Mouse (Mus musculus) testis, postnatal 14 days (tissue): ENCODE data around the gene Cep170.
A peak's percentile ranks its signal among the peaks of the same experiment; 100 is the strongest.
"Not testable (repeated sequence)": the region's sequence is repeated elsewhere in the genome, so short reads cannot be mapped to it uniquely, and the experiment has no call there.

Experiments used
- DNase-seq: peaks from one replicate; pipeline ENCODE4 v3.0.0; 2021; ENCODE audit warnings: low spot score

Gene Cep170

DNA sequence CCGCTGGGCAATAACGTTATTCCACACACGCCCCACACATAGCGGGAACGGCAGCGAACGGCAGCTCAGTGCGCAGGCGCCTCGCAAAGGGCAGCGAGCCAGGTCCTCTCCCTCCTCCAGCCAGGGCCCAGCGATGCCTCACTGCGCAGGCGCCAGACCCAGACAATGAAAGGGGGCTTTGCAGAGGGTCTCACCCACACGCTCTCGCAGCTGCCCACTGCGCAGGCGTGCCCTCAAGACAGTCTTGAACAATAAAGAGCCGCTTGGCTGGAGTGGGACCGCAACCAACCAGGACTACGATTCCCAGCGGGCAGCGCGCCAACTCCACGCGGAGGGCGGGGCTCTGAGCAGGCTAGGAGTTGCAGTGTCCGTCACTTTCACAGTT is at the start of gene Cep170:
Gene Cep170 (minus strand): TSS at position 32 of the 385 bp plus-strand sequence.
- DNase-seq = peak; percentile 99

DNA sequence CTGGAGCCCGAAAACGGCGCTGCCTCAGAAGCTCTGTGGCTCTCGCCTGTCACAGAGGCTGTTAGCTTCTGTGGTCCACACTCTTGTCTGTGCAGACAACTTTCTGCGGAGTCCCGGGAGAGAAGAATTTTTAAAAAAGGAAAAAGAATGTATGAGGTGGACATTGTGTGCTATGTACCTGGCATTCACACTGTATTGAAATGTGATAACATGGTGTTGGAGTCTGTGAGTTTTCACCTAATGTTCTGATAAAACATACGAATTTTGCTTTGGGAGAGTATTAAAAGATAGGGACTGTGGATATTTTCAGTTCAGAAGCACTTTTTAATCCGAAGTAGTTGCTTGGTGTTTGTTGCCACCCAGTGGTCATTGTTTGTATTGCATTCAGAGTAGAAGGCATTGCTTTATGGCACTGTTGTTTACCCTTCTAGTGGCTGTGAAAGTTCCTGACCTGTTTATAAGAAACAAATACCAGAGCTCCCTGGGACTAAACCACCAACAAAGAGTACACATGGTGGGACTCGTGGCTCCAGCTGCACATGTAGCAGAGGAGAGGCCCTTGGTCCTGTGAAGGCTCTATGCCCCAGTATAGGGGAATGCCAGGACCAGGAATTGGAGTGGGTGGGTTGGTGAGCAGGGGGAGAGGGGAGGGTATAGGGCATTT is 48.2 kb upstream of the Cep170 start:
- peak; percentile 16 for DNase-seq

DNA sequence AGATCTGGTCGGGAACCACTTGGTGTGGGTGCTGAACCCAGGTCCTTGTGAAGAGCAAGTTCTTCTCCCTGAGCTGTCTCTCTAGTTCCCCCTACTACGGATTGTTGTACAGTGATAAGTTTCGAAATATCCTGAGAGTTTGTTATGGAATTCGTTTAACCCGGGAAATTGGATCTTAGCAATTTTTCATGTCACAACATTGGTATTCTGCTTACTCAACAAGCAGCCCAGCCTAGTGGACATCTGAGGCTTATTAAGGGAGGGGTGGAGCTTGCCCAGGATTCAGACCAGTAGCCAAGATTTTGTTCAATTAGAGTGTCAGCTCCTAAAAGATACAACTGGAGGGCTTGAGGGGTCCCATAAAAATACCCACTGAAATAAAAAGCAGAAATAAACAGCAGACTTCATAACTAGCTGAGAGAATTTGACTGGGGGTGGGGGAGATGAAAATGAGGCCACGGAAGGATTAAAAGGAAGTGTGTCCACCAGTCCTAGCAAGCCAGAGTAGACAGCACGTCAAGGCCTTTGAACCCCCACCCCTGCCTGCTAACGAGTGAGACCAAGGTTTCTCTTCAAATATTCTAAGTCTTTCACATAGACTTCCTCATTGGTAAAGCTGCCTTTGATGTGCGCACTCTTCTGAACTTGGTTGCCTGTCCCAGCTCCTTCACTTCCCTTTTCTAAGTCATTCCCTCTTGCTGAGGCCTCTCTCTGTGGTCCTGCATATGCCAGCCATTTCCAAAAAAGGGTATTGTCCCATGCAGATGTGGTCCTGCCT is 39.1 kb upstream of the Cep170 start:
- no peak for DNase-seq

DNA sequence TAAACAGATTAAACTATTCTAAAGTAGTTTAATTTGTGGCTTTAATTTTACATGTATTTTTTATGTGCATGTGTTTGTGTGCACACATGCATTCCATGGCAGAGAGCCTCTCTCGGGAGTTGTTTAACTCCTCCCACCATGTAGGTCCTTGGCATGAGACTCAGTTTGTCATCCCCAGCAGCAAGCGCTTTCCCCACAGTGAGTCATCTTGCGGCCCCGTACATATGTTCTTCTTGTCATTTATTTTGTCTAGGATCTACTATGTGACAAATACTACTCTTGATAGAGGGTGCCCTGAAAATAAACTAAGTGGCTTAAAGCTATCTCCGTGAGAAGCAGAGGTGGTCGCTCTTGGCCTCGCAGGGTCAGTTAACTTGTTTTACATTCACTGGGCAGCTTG is 37.5 kb upstream of the Cep170 start:
- no peak for DNase-seq

DNA sequence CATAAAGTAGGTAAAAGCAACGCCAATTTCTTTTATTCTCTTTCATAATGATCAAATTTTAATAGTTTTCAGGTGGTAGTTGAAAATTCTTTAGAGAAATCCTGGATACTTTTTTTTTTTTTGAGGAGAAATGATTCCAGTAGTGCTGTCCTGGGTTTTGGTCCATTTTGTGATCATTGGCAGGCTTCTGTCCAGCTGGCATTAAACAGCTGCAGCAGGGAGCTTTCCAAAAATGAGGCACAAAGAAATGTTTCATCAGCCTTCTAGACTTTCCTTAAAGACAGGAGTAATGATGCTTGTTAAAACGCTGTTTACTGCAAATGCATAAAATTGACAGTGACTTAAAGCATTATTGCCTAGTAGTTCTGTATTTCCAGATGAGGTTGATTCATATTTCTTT is 35.5 kb upstream of the Cep170 start:
- no peak for DNase-seq

DNA sequence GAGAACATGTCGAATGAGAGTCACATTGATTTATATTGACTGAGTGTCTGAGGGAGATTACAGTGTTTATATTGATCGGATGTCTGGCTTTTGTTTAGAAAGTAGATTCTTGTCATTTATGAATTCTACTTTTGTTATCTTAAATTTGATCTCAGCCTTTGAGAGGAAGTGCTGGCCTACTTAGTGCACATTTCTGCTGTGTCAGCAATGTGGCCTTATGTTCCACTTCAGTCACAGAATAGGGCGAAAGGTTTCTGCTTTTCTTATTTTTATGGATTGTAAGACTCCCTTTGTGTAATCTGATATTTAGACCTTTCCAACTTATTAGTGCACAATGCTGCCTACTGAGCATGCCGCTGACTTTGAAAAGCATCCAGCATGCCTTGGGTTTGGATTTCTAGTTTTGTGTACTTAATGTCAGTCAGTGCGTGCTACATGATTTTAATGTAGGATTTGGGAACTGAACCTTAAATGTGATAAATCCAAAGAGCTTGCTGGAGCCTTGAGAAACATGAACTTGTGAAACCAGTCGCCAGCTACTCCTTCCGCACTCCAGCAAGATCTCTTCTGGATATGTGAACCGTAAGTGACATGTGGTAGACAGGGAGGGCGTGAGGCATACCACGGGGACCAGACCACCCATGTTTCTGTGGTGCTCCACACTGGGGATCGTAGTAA is 34.9 kb upstream of the Cep170 start:
- no peak for DNase-seq

DNA sequence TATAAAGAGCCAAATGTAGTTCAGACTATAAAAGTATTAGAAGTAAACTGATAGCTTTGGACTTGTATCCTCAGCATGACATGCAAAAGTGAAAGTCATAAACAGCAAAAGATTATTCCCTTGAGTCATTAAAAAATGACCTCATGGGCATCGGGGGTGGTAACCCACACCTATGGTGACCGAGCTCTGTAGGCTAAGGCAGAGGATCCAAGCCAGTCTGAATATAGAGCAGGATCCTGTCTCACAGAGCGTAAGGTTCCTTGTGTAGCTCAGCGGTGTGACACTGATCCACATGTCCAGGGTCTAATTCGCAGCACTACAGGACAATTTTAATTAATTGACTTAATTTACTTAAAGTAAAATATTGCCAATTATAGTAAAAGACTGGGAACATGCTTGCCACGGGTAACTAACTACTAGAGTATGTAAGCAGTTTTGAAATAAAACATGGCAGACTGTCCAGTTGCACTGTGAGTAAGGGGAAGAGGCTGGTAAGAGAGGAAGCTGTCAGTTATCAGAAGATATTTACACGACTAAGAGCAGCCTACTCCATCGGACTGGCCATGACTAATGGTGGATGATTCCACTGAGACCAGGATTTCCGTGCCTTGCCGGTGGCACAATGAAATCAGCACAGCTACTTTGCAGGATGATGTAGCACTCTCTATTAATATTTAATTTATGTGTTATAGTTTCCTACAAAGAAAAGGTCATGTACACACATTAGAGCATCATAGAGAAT is 33.4 kb upstream of the Cep170 start:
- no peak for DNase-seq

DNA sequence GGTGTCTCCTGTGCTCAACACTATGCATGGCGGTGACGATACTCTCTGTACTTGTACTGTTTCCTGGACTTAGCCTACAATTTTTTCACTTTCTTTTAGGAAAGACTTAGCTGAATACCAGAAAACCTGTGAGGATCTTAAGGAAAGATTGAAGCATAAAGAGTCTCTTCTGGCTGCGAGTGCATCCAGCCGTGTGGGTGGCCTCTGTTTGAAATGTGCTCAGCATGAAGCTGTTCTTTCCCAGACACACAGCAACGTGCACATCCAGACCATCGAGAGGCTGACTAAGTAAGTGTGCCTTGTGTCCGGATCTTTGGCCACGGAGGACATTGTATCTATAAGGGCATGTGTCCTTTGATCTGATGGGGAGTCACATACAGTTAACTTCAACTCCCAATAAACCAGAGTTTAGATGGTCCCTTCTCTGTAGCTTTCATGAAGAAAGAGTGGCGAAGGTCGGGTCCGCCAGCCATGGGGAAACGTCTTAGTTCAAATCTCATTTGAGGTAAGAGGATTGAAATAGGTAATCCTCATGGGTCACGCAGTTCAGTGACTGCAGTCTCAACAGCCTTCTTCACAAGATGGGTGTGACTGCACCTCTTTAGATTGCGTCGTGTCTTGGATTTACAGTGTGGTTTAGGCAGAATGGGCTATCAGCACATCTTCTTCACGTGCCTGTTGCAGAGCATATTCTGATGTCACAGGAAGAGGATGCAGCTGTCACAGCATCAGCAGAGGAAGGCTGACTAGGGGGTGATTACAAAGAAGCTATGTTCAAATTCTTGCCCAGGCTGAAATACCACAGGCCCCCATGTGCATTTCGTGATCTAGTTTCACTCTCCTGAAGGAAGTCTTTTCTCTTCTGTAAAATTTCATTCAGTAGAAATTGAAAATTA is 31.5 kb upstream of the Cep170 start:
- no peak for DNase-seq

DNA sequence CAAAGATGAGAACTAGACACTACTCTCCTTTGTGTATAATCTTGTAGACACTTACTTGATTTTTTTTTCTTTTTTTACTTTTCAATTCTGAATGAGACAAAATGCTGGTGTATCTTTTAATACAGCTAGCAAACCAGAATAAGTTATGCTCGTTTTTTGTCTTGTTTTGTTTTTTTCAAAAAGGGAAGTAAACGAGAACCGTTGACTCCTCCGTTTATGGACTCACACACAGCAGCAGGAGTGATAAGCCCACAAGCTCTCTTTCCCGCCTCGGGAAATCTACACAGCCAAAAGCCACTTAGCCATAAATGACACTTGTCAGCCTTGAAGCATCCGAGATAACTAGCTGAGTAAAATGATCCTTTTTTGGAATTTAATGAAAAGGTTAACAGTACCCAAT is 22.7 kb upstream of the Cep170 start:
- not testable (repeated sequence) for DNase-seq

DNA sequence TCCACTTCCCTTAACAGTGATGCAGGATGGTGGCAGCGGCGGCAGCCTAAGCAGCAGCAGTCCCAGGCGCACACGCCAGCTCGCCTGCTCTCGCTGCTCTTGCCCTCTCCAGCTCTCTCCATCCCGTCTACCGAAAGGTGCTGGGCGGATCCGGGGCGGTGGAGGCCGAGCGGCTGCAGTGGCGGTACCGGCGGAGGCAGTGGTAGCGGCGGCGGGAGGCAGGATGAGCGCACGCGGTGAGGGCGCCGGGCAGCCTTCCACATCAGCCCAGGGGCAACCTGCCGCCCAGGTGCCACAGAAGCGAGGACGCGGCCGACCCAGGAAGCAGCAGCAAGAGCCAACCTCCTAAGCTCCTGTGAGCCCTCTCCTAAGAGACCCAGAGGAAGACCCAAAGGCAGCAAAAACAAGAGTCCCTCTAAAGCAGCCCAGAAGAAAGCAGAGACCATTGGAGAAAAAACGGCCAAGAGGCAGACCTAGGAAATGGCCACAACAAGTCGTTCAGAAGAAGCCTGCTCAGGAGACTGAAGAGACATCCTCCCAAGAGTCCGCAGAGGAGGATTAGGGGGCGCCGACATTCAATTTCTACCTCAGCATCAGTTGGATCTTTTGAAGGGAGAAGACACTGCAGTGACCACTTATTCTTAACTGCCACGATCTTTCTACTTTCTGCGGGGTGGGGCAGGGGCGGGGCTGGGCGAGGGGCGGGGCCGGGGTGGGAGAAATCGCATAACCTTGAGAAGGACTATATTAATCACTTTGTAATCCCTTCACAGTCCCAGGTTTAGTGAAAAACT is 21.8 kb upstream of the Cep170 start:
- DNase-seq = no peak

DNA sequence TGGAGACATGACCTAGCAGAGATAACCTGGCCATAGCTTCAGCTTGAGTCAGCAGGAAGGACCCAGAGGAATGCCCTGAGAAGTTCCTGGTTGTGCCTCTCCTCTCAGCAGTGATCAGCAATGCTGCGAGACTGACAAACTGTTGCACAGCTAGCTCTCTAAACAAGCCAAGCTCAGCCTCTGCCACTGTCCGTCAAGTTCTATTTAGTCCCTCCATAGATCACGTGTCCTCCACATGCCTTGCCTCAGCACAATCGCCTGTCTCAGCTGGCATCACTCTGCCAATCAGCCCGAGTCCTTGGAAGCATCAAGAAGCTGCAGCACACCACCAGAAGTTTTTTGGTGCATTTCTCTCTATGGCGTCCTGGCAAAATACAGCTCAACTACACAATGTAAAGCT is 21.0 kb upstream of the Cep170 start:
- no peak for DNase-seq

DNA sequence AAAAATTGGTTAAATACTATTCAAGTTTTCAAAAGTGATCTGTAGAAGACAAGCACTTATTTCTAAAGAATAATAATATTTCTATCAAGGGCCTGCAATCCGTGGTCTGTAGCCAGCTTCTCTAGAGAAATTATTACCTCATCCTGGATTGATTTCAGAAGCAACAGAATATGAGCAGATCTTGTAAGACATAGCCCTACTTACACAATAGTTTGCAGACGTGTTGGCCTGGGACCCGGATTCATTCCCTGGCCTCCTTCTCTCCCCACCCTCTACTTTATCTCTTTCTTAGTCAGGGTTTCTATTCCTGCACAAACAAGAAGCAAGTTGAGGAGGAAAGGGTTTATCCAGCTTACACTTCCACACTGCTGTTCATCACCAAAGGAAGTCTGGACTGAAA is 20.1 kb upstream of the Cep170 start:
- no peak for DNase-seq

DNA sequence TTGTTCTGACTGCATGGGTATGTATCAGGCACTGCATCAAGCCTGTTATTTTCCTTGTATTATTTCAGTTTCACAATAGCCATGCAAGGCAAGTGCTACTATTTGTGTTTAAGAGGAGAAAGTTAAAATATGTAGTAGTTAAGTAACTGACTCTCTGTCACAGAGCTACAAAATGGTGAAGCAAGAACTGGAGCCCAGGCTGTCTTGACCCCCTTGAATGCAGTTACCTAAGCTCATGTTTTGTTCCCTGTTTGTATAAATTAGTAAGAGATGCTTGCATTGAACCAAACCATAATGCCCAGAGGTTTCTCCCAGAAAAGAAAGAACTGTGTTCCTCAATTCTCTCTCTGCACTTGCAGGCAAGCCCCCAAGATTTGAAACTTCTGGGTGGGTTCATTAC is 19.4 kb upstream of the Cep170 start:
- DNase-seq = no peak

DNA sequence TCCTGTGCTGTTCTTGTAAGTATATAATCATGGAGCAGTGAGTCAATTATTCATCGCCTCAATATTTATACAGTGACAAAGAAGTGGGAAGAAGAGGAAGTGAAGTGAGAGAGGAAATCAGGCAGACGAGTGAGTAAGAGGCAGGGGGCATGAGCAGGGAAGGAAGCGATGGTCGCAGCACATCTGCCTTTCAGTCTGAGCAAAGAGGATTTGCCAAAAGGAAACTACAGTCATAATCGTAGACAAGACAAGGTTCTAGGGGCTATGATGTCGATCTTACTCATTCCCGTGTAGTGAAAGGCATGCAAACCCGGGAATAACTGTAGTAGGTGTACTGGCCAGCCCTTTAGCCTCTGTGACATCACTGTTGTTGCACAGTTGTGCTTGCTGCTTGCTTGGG is 18.7 kb upstream of the Cep170 start:
- no peak for DNase-seq

DNA sequence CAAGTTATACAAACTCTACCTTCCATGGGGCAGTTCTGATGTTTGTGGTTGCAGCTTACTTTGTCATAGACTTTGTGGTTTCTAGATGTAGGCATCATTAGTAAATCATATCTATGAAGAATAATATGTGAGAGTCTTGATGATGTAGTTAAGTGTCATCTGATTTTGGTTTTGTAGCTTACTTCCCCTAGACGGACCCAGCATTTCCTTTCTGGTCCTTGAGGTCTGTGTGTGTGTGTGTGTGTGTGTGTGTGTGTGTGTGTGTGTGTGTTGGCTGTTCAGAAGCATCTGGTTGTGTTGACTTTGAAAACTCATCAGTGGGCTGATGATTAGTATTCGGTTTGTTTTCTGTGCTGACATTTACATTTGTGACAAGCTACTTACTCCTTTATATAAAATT is 18.2 kb upstream of the Cep170 start:
- DNase-seq = no peak

DNA sequence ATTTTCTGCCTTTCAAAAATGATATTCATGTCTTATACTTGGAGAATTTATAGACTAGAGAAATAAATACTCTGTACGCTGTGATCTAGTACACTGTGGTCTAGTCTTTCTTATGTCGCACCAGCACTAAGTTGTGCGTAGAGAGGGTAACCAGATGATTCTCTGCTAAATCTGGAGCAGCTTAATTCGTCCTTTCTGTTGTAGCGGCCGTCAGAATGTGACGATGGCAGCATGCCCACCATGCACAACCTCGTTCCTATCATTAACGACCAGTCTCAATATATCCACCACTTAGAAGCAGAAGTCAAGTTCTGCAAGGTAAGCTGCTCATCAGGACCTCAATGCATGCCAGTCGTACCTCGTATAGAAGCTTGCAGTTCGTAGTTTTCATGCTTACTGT is 14.8 kb upstream of the Cep170 start:
- DNase-seq = no peak

DNA sequence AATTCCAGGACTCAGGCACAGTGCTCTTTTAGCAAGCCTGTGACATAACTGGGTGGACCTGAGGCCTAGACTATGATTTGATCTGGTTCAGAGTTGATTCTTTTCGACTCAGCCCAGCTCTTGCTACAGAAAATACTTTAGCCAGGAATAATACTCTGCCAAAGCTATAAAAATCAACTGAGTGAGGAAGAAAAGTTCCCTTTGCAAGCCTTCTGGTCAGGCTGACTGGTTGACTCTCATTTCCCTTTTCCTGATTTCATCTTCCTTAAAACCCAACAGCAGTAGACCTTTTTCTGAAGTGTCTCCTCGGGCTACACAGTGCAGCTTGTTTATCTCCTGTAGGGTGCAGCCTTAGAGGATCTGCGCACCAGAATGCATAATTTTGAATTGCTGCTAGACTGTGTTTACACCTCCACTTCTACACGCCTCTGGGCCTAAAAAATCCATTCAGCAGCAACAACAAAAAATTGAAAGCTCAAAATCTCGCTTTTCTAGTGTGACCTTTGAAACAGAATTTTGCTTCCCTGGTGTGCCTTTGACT is 14.1 kb upstream of the Cep170 start:
- no peak for DNase-seq

DNA sequence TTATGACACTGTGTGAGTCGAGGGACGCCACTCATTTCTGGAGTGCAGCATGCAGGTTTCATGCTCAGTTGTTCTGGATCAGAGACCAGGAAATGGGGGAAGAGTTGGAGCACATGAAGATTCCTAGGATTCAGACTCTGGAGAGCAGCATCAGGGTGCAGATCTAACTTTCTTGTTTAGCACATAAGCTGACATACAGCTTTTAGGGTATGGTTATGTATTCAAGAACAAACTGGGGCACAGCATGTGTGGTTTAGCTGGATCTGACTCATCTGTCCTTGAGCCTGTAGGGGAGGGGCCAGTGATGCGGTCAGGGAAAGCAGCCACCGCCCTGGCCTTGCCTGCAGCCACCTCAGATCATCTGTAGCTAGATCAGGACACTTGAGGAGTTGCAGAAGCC is 13.5 kb upstream of the Cep170 start:
- DNase-seq = no peak

DNA sequence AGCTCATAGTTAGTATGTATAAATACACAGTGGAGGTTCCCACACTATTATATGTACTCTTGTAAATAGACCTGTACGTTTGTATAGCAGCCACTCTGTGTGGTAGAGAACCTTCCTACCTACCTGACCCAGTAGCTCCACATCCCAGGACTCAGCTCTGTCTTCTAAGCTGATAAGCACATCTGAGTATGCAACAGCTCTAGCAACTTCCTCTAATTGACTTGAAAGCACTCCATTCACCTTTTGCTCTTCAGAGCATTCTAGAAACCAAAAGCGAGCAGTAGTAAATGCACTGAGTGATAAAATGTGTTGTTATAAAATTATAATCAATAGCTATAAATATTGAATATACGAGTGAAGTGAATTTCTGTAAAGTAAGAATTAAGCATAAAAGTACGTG is 13.1 kb upstream of the Cep170 start:
- no peak for DNase-seq

DNA sequence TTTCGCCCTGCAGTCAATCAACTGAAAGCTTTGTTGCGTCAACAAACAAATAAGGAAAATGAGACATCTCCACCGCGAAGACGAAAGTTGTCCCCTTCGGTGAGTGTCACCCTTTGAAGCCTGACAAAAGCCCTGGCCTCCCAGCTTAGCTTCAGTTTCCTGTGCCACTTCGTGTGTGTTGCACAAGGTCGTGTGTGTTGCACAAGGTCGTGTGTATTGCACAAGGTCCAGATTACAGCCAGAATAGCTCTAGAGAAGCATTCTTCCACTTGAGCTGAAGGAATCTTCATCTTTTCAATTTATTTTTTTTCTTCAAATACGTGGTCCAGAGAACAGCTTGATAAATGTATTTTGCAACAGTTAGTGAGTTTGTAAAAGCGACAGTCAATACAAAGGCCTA is 12.3 kb upstream of the Cep170 start:
- DNase-seq = no peak

DNA sequence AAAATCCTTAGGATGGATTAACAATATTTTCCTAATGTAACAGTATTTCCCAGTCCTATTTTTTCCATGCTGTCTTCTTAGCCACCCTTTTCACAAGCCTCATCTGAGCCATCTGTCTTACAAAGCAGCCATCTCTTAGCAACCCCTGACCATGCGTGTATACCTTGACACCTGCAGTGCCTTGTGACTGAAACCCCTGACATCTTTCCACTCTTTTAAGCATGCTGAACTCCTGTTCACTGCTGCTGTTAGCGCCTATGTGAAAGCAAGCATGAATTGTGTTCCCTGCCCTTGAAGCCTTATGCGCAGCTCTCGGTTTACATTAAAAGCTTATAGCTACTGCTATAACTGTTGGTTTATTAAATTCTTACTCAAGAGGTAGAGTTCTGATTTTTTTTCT is 11.2 kb upstream of the Cep170 start:
- no peak for DNase-seq
